Mouse (Mus musculus): Measurements from ENCODE around the gene Nudt1. TPM values are rescaled to one million over a fixed set of nuclear protein-coding genes. Genes with fewer than 3 reads are reported as not detected.

Nudt1 gene
- polyA plus RNA-seq (2012; fragmentation: generic; extraction: Trizol) = 18.2 TPM

DNA sequence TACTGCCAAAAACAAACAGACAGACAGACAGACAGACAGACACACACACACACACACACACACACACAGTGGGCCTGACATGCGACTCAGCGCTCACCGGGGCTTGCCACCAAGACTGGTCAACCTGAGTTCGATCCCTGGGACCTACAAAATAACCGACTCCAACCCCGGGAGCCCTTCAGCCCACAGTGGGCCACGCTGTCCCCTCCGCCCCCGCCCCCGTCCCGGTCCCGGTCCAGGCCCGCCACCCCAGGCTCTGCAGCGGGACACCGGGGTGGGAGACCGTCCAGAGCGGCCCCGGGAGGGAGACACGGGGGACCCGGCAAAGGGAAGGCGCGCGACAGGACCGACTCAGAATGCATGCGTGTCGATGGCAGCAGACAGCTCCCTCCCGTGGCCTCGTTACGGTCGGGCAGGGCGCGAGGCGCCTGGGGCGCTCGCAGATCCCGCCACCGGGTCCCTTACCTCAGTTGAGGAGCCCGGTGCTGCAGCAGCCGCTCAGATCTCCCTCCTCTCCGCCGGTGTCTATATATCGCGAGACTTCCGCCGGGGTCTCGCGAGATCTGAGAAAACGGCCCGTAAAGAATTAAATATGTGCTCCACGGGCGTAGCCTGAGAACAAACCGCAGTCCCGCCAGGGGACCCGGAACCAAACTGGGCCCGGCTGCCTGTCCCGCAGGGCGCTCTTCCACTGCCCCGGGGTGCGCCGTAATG is at the start of gene Nudt1, which contains the start of gene Mad1l1:
Gene Nudt1, plus strand, starts transcription at position 615 of the 714 bp plus-strand sequence.
Gene Mad1l1, minus strand, starts transcription at position 511 of the 714 bp plus-strand sequence.
- H3K27me3 ChIP-seq (ENCODE audit: control insufficient read depth, insufficient read depth, insufficient read length) = no peaks in the 10 kb centered on the region
- peak within 1 kb of the TSS; percentile 94 for H3ac ChIP-seq (ENCODE audit: control insufficient read depth, insufficient read length)
- H3K79me2 ChIP-seq (ENCODE audit: control insufficient read depth, insufficient read depth) = peaks cover 47% of the 10 kb centered on the region
- no peaks in the 10 kb centered on the region for H3K36me3 ChIP-seq (ENCODE audit: control insufficient read depth, insufficient read depth)
- peak within 1 kb of the TSS; percentile 75 for H3K4me2 ChIP-seq (ENCODE audit: low read depth)
- peak; percentile 46 for TF ChIP-seq POLR2AphosphoS2 (IDR thresholded peaks at IDR 0.05; ENCODE audit: insufficient read length, low read depth)
- peak in 1 of 3 experiments; percentile 2 for TF ChIP-seq MYOG (IDR thresholded peaks at IDR 0.05; ENCODE audit: control insufficient read depth in 1 of 3, insufficient read depth in 1 of 3, insufficient read length in 2 of 3, low read depth in 2 of 3)
- TF ChIP-seq E2F4 (IDR thresholded peaks at IDR 0.05; ENCODE audit: insufficient read depth) = peak; percentile 77
- peak; percentile 63 for TF ChIP-seq POLR2A (IDR thresholded peaks at IDR 0.05; ENCODE audit: insufficient read length, low read depth)
- no peak for TF ChIP-seq USF1 (IDR thresholded peaks at IDR 0.05; ENCODE audit: low read depth)
- peak within 1 kb of the TSS; percentile 88 for H3K4me3 ChIP-seq

DNA sequence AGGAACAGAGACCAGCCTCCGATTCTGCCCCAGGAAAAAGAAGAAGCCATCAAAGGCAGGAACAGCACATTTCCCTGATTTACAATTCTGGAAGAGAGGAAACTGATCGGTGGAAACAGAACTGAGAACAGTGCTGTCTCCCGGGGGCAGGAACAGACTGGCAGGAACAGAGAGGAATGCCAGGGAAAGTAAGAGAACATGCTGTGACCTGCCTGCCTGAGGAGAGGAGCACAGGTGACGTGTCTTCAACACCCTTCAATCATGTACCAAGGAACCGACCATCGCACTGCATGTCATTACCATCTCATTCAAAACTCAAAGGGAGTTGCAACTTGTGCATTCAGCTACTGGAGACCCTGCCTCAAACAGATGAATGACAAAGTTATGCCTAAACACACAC is 44.7 kb upstream of the Nudt1 start:
- no peaks in the 10 kb centered on the region for H3K36me3 ChIP-seq (ENCODE audit: control insufficient read depth, insufficient read depth)
- H3K4me2 ChIP-seq (ENCODE audit: low read depth) = no peak overlapping the region
- no peaks in the 10 kb centered on the region for H3K79me2 ChIP-seq (ENCODE audit: control insufficient read depth, insufficient read depth)
- no peak for TF ChIP-seq USF1 (IDR thresholded peaks at IDR 0.05; ENCODE audit: low read depth)
- no peaks in the 10 kb centered on the region for H3K27me3 ChIP-seq (ENCODE audit: control insufficient read depth, insufficient read depth, insufficient read length)
- no peak overlapping the region for H3ac ChIP-seq (ENCODE audit: control insufficient read depth, insufficient read length)
- H3K4me3 ChIP-seq = no peak overlapping the region

DNA sequence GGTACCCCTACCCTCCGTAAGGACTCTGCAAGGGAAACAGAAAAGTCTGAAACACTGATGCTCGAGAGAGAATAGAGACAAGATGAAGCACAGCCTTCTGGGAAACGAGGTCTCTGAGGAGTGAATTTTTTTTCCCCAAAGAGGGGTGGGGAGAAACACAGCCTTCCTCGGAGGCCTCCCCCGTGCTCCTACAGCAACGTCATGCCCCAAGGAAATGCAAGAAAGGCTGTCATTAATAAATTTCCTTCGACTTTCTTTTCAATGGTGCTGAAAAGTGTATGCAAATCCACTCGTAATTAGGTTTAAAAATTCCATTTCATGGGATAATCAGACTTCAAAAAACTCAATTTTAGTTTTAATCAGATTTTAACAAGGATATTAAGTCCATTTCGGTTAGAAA is 41.3 kb upstream of the Nudt1 start:
- H3K79me2 ChIP-seq (ENCODE audit: control insufficient read depth, insufficient read depth) = no peaks in the 10 kb centered on the region

DNA sequence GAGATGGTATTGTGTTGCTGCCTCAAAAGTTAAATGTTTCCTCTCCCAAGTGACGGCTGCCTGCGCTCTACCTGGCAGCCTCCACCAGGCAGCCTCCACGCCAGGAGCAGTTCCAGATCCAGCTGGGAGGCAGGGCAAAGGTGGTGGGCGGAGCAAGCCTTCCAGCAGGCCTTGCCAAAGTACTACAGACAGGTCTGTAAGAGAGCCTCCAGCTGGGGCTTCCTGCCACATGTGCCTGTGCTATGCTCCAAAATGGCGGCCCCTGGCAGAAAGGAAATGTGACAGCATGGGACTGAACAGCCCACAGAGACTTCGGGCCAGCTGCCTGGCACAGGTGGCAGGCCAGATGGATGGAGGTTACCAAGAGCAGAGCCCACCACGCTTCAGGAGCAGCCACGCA is 39.1 kb upstream of the Nudt1 start:
- Histone ChIP-seq H3K4me2 (ENCODE audit: low read depth) (no peak overlapping the region), H3K27me3 (ENCODE audit: control insufficient read depth, insufficient read depth, insufficient read length) (no peaks in the 10 kb centered on the region), H3K4me3 (no peak overlapping the region), H3ac (ENCODE audit: control insufficient read depth, insufficient read length) (no peak overlapping the region), H3K79me2 (ENCODE audit: control insufficient read depth, insufficient read depth) (no peaks in the 10 kb centered on the region), H3K36me3 (ENCODE audit: control insufficient read depth, insufficient read depth) (no peaks in the 10 kb centered on the region)
- TF ChIP-seq SRF (IDR thresholded peaks at IDR 0.05; ENCODE audit: control insufficient read depth, insufficient read length, low read depth) = no peak
- TF ChIP-seq POLR2AphosphoS2 (IDR thresholded peaks at IDR 0.05; ENCODE audit: insufficient read length, low read depth) = no peak
- no peak for TF ChIP-seq TCF12 (IDR thresholded peaks at IDR 0.05; ENCODE audit: insufficient read depth, poor library complexity, severe bottlenecking)
- TF ChIP-seq MYOG (IDR thresholded peaks at IDR 0.05; ENCODE audit: control insufficient read depth in 1 of 3, insufficient read depth in 1 of 3, insufficient read length in 2 of 3, low read depth in 2 of 3) = peak in 1 of 3 experiments; percentile 4
- no peak for TF ChIP-seq USF1 (IDR thresholded peaks at IDR 0.05; ENCODE audit: low read depth)
- TF ChIP-seq TCF3 (IDR thresholded peaks at IDR 0.05; ENCODE audit: insufficient read length, low read depth) = no peak
- TF ChIP-seq REST (IDR thresholded peaks at IDR 0.05; ENCODE audit: insufficient read depth, insufficient read length) = no peak
- TF ChIP-seq MYOD1 (IDR thresholded peaks at IDR 0.05; ENCODE audit: control insufficient read depth in 1 of 3, insufficient read length in 2 of 3, low read depth in 2 of 3) = peak in 1 of 3 experiments; percentile 10

More for the DNA sequence above, 41.3 kb upstream of the Nudt1 start:
- Histone ChIP-seq H3ac (ENCODE audit: control insufficient read depth, insufficient read length) (no peak overlapping the region), H3K4me2 (ENCODE audit: low read depth) (no peak overlapping the region), H3K36me3 (ENCODE audit: control insufficient read depth, insufficient read depth) (no peaks in the 10 kb centered on the region), H3K4me3 (no peak overlapping the region), H3K27me3 (ENCODE audit: control insufficient read depth, insufficient read depth, insufficient read length) (no peaks in the 10 kb centered on the region)
- TF ChIP-seq CEBPB (IDR thresholded peaks at IDR 0.05; ENCODE audit: insufficient read depth, poor library complexity, severe bottlenecking) (no peak), REST (IDR thresholded peaks at IDR 0.05; ENCODE audit: insufficient read depth, insufficient read length) (no peak), MYOD1 (IDR thresholded peaks at IDR 0.05; ENCODE audit: control insufficient read depth in 1 of 3, insufficient read length in 2 of 3, low read depth in 2 of 3) (no peak), POLR2A (IDR thresholded peaks at IDR 0.05; ENCODE audit: insufficient read length, low read depth) (no peak), POLR2AphosphoS2 (IDR thresholded peaks at IDR 0.05; ENCODE audit: insufficient read length, low read depth) (no peak), E2F4 (IDR thresholded peaks at IDR 0.05; ENCODE audit: insufficient read depth) (no peak), SRF (IDR thresholded peaks at IDR 0.05; ENCODE audit: control insufficient read depth, insufficient read length, low read depth) (no peak), TCF12 (IDR thresholded peaks at IDR 0.05; ENCODE audit: insufficient read depth, poor library complexity, severe bottlenecking) (no peak), MYOG (IDR thresholded peaks at IDR 0.05; ENCODE audit: control insufficient read depth in 1 of 3, insufficient read depth in 1 of 3, insufficient read length in 2 of 3, low read depth in 2 of 3) (no peak)

DNA sequence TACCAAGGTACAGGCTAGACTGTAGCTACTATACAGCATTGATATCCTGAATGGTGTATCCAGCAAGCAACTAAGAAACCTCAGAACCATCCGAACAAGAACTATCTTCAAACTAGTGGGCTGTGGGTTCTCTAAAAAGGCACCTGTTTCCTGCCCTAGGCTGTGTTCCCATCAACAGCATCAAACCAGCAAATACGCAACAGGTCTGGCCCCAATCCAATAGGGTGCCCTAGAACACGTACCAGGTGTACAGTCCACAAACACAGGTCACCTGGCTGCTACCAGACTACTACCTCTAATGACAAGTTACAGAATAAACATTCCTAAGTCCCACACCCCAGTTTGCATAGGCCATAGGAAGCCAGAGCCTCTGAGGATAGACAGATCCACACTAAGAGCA is 38.6 kb upstream of the Nudt1 start:
- TF ChIP-seq POLR2A (IDR thresholded peaks at IDR 0.05; ENCODE audit: insufficient read length, low read depth) = no peak
- TF ChIP-seq POLR2AphosphoS2 (IDR thresholded peaks at IDR 0.05; ENCODE audit: insufficient read length, low read depth) = no peak
- TF ChIP-seq E2F4 (IDR thresholded peaks at IDR 0.05; ENCODE audit: insufficient read depth) = no peak
- TF ChIP-seq REST (IDR thresholded peaks at IDR 0.05; ENCODE audit: insufficient read depth, insufficient read length) = no peak
- TF ChIP-seq USF1 (IDR thresholded peaks at IDR 0.05; ENCODE audit: low read depth) = no peak
- no peak for TF ChIP-seq TCF3 (IDR thresholded peaks at IDR 0.05; ENCODE audit: insufficient read length, low read depth)
- no peak for TF ChIP-seq MYOD1 (IDR thresholded peaks at IDR 0.05; ENCODE audit: control insufficient read depth in 1 of 3, insufficient read length in 2 of 3, low read depth in 2 of 3)
- TF ChIP-seq MAX (IDR thresholded peaks at IDR 0.05; ENCODE audit: low read depth) = no peak
- no peak for TF ChIP-seq CEBPB (IDR thresholded peaks at IDR 0.05; ENCODE audit: insufficient read depth, poor library complexity, severe bottlenecking)
- no peak for TF ChIP-seq MYOG (IDR thresholded peaks at IDR 0.05; ENCODE audit: control insufficient read depth in 1 of 3, insufficient read depth in 1 of 3, insufficient read length in 2 of 3, low read depth in 2 of 3)
- no peak for TF ChIP-seq TCF12 (IDR thresholded peaks at IDR 0.05; ENCODE audit: insufficient read depth, poor library complexity, severe bottlenecking)
- TF ChIP-seq SRF (IDR thresholded peaks at IDR 0.05; ENCODE audit: control insufficient read depth, insufficient read length, low read depth) = no peak
- Histone ChIP-seq H3K36me3 (ENCODE audit: control insufficient read depth, insufficient read depth) (no peaks in the 10 kb centered on the region), H3K79me2 (ENCODE audit: control insufficient read depth, insufficient read depth) (no peaks in the 10 kb centered on the region), H3K4me2 (ENCODE audit: low read depth) (no peak overlapping the region), H3K27me3 (ENCODE audit: control insufficient read depth, insufficient read depth, insufficient read length) (no peaks in the 10 kb centered on the region), H3K4me3 (no peak overlapping the region), H3ac (ENCODE audit: control insufficient read depth, insufficient read length) (no peak overlapping the region)
